8 mouse cellular contexts compared by ENCODE assay signal in the genomic region with DNA sequence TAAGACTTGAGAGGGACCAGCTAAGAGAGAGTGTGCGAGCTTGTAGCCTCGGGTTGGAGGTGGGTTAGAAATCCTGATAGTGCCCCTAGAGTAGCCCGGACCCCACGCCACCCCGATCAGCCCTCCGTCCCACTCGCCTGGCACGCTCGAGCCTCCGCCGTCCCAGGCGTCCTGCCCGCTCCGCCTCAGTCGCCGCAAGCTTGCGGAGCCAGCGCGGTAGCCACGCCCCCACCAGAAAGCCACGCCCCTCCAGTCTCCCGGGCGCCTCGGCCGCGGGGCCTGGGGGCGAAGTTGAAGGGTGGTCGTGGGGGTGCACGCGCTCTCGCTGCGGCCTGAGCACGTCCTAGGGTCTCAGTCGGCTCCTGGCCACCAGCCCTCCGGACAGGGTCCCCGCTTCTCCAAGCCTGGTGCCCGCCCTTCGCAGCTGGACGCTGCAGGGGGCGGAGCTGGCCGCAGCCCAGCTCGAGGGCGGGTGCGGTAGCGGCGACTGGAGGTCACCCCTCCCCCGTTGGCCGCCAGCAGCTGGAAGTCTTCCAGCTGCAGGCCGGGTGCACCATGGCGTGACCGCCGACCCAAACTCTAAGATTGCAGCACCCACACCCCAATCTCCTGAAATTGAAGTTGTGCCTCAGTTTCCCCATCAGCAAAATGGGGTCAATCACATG. TPM values are rescaled to one million over a fixed set of nuclear protein-coding genes. Genes with fewer than 3 reads are reported as not detected.
DNase-seq lines count a peak whose midpoint lies in the region; ATAC-seq lines count a peak whose summit lies in the region.

Gene Kank2 (minus strand): TSS at position 400 of the 665 bp plus-strand sequence.

- no peaks in the 10 kb centered on the region for H3K27me3 ChIP-seq in hindbrain, embryonic 11.5 days (ENCODE audit: control insufficient read depth, insufficient read depth, low read length)

- peak within 1 kb of the TSS; percentile 55 for H3K4me3 ChIP-seq in hindbrain, embryonic 11.5 days (ENCODE audit: low read depth, low read length)

- WGBS in hindbrain, embryonic 11.5 days: under 1% methylated on average over 38 of the region's 52 CpGs

- no peaks in the 10 kb centered on the region for H3K9me3 ChIP-seq in hindbrain, embryonic 11.5 days (ENCODE audit: control insufficient read depth, low read length)

- no peaks in the 10 kb centered on the region for H3K36me3 ChIP-seq in hindbrain, embryonic 11.5 days (ENCODE audit: control insufficient read depth, insufficient read depth, low read length)

- no peaks in the 10 kb centered on the region for H3K4me1 ChIP-seq in hindbrain, embryonic 11.5 days (replicated peaks; ENCODE audit: control insufficient read depth, insufficient read depth, low read length)

- H3K9ac ChIP-seq in hindbrain, embryonic 11.5 days (ENCODE audit: low read depth, low read length): peak within 1 kb of the TSS; percentile 57

- peak; percentile 85 for DNase-seq in NIH3T3 (ENCODE audit: low read depth)
- peak; percentile 79 for DNase-seq in cerebellum, adult 9-11 months
- DNase-seq in frontal cortex, postnatal 10 days (ENCODE audit: low spot score in 2 of 2): peak; percentile 52 to 73
- peak; percentile 89 for DNase-seq in hindbrain, embryonic 11.5 days (ENCODE audit: low spot score)
- peak; percentile 76 to 79 for DNase-seq in layer of hippocampus, postnatal 36 days
- DNase-seq in lung, postnatal 36 days: peak; percentile 89
- peak; percentile 87 for DNase-seq in retina, postnatal 1 day
- peak; percentile 75 for DNase-seq in urinary bladder, postnatal 10 days (ENCODE audit: low spot score)

- H3K4me2 ChIP-seq in hindbrain, embryonic 11.5 days (replicated peaks; ENCODE audit: low read depth, low read length): peak within 1 kb of the TSS; percentile 74

- H3K27ac ChIP-seq in hindbrain, embryonic 11.5 days (ENCODE audit: low read depth, low read length): peak within 1 kb of the TSS; percentile 25; the same call in 1 of the 2 replicates

- ATAC-seq in hindbrain, embryonic 11.5 days (ENCODE audit: low FRiP score): peak; percentile 85

RNA-seq across cellular contexts. Expression of gene Kank2, which starts in this region (rescaled TPM):
- 4.1 and 4.7 TPM in 2 replicates for polyA plus RNA-seq in hindbrain, embryonic 11.5 days (2014; fragmentation: Nextera tagmentation; extraction: Ambion mirVana)
- total RNA-seq in layer of hippocampus, postnatal 36 days (2021): 1 to 10 TPM; 6.3 to 7.0 TPM

Comparison
In these comparisons a context has a peak if more than half of its experiments do, and no peak if none do; other contexts are left out.
1. Peak in every context shown above with its lines: DNase-seq, ATAC-seq, H3K4me3 ChIP-seq and H3K27ac ChIP-seq.